Mouse (Mus musculus) C2C12 (cell line): ENCODE results near the gene Sp7.

Experiments used
- CEBPB ChIP-seq: IDR thresholded peaks from one replicate; pipeline ENCODE4 v1.6.1; 2011; ENCODE audit warnings: low read depth, mild to moderate bottlenecking, control low read depth, moderate library complexity
- CTCF ChIP-seq: IDR thresholded peaks from one replicate; pipeline ENCODE4 v1.5.1; 2011; ENCODE audit not compliant: control insufficient read depth, insufficient read depth, insufficient read length
- FOSL1 ChIP-seq: IDR thresholded peaks from one replicate; pipeline ENCODE4 v1.8.0; 2011; ENCODE audit warnings: mild to moderate bottlenecking, low read length; ENCODE audit not compliant: poor library complexity, insufficient read depth, severe bottlenecking
- MAX ChIP-seq: IDR thresholded peaks from one replicate; pipeline ENCODE4 v1.6.1; 2011; ENCODE audit warnings: mild to moderate bottlenecking, control low read depth
- MYOD1 ChIP-seq: IDR thresholded peaks from one replicate; pipeline ENCODE4 v1.6.1; 2011; ENCODE audit warnings: low read depth; ENCODE audit not compliant: control insufficient read depth, insufficient read length
- MYOG ChIP-seq: IDR thresholded peaks from one replicate; pipeline ENCODE4 v1.6.1; 2011; ENCODE audit not compliant: control insufficient read depth, insufficient read length; ENCODE audit errors: extremely low read depth
- USF1 ChIP-seq: IDR thresholded peaks from one replicate; pipeline ENCODE4 v1.6.1; 2011; ENCODE audit warnings: low read depth, mild to moderate bottlenecking, control low read depth, moderate library complexity

GRCm38 (mm10) chr15:102399229-102400221 is 32.5 kb upstream of the Sp7 start:
- TF ChIP-seq MYOD1 (no peak), CTCF (no peak), MYOG (no peak), CEBPB (no peak), MAX (no peak), USF1 (no peak), FOSL1 (no peak)
